Mouse (Mus musculus): ENCODE results near the gene Nelfb. TPM values are rescaled to one million over a fixed set of nuclear protein-coding genes. Genes with fewer than 3 reads are reported as not detected.

Gene Nelfb
- polyA plus RNA-seq, 1 experiment from 2014 or later, result 34.9 TPM

DNA sequence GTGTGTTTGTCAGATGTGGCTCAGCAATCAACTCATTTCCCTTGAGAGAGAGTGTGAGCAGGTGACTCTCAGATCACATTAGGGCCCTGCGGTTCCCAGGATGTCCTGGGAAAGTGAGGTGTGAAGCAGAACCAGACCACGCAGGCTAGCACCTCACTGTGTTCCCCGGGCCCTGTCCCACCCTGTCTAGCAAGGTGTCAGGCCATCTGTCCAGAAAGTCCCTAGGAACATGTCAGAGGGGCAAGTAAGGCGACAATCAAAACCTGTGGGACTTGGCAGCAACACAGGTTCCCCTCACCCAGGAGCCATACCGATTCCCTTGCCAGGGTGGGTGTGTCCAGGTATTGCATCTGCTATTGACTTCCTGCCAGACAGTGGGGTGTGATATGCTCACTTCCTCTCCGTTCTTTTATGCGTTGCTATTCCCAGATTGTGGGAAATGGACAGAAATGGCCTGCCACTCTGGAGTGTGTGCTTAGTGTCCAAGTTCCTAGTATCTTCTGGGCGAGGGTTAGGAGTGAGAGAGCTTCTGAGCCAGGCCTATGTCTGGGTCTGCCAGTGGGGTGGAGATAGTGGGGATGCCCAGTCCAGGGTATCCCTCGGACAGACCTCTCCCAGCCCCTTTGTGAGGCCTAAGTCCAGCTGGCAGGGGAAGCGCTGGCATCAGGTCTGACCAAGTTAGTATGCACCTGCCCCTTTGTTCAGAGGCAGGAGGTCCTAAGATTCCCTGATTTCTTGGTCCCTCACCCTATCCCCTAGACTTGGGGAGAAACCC lies 40.8 kb downstream of the Nelfb start:
- H3K27me3 ChIP-seq (ENCODE audit: control insufficient read depth, insufficient read depth, low read depth, low read length), result no peaks in the 10 kb centered on the region
- ATAC-seq (ENCODE audit: low read depth), result no peak
- H3K4me3 ChIP-seq (ENCODE audit: low read depth, low read length), result no peak overlapping the region
- no peak overlapping the region for H3K9ac ChIP-seq (ENCODE audit: low read depth, low read length)
- H3K27ac ChIP-seq (ENCODE audit: low read length), result no peak overlapping the region
- H3K4me1 ChIP-seq (ENCODE audit: control insufficient read depth, low read depth, low read length), result peaks cover 53% of the 10 kb centered on the region
- H3K36me3 ChIP-seq (ENCODE audit: control insufficient read depth, insufficient read depth), result no peaks in the 10 kb centered on the region
- 53% methylated on average over 10 of the region's 10 CpGs for WGBS (ENCODE audit: insufficient replicate concordance)
- no peak overlapping the region for H3K4me2 ChIP-seq (ENCODE audit: low read depth, low read length)
- no peaks in the 10 kb centered on the region for H3K9me3 ChIP-seq (replicated peaks; ENCODE audit: control insufficient read depth, low read length)

GRCm38 (mm10) chr2:25169778-25170177 lies 41.5 kb downstream of the Nelfb start:
- no peaks in the 10 kb centered on the region for H3K9me3 ChIP-seq (replicated peaks; ENCODE audit: control insufficient read depth, low read length)
- H3K4me1 ChIP-seq (ENCODE audit: control insufficient read depth, low read depth, low read length), result peaks cover 46% of the 10 kb centered on the region
- no peak overlapping the region for H3K4me3 ChIP-seq (ENCODE audit: low read depth, low read length)
- H3K9ac ChIP-seq (ENCODE audit: low read depth, low read length), result no peak overlapping the region
- WGBS (ENCODE audit: insufficient replicate concordance), result 49% methylated on average over 5 of the region's 5 CpGs
- ATAC-seq (ENCODE audit: low read depth), result no peak
- H3K27ac ChIP-seq (ENCODE audit: low read length), result no peak overlapping the region
- no peak overlapping the region for H3K4me2 ChIP-seq (ENCODE audit: low read depth, low read length)
- H3K27me3 ChIP-seq (ENCODE audit: control insufficient read depth, insufficient read depth, low read depth, low read length), result no peaks in the 10 kb centered on the region
- H3K36me3 ChIP-seq (ENCODE audit: control insufficient read depth, insufficient read depth), result no peaks in the 10 kb centered on the region

- peaks cover 38% of the 10 kb centered on the region for H3K4me1 ChIP-seq (ENCODE audit: control insufficient read depth, low read depth, low read length)
These were observed 42.7 kb downstream of the Nelfb start for GRCm38 (mm10) chr2:25168665-25168978.

GRCm38 (mm10) chr2:25167919-25168664 lies 43.2 kb downstream of the Nelfb start:
- 4% methylated on average over 37 of the region's 41 CpGs for WGBS (ENCODE audit: insufficient replicate concordance)
- ATAC-seq (ENCODE audit: low read depth), result peak; percentile 68
- no peaks in the 10 kb centered on the region for H3K9me3 ChIP-seq (replicated peaks; ENCODE audit: control insufficient read depth, low read length)
- H3K4me1 ChIP-seq (ENCODE audit: control insufficient read depth, low read depth, low read length), result peaks cover 33% of the 10 kb centered on the region
- H3K4me2 ChIP-seq (ENCODE audit: low read depth, low read length), result peak overlapping the region; percentile 80
- H3K27ac ChIP-seq (ENCODE audit: low read length), result peak overlapping the region; percentile 39; the same call in 1 of the 2 replicates
- H3K27me3 ChIP-seq (ENCODE audit: control insufficient read depth, insufficient read depth, low read depth, low read length), result no peaks in the 10 kb centered on the region
- no peaks in the 10 kb centered on the region for H3K36me3 ChIP-seq (ENCODE audit: control insufficient read depth, insufficient read depth)
- peak overlapping the region; percentile 64 for H3K9ac ChIP-seq (ENCODE audit: low read depth, low read length)
- peak overlapping the region; percentile 56 for H3K4me3 ChIP-seq (ENCODE audit: low read depth, low read length)

More at GRCm38 (mm10) chr2:25168665-25168978, 42.7 kb downstream of the Nelfb start:
- ATAC-seq (ENCODE audit: low read depth), result 0 out of 2 replicates have a peak, but pooled peaks have one; percentile 1
- Histone ChIP-seq H3K27ac (ENCODE audit: low read length) (peak overlapping the region; percentile 30; the same call in 1 of the 2 replicates), H3K9me3 (replicated peaks; ENCODE audit: control insufficient read depth, low read length) (no peaks in the 10 kb centered on the region), H3K36me3 (ENCODE audit: control insufficient read depth, insufficient read depth) (no peaks in the 10 kb centered on the region), H3K9ac (ENCODE audit: low read depth, low read length) (no peak overlapping the region; the same call in 1 of the 2 replicates), H3K4me3 (ENCODE audit: low read depth, low read length) (no peak overlapping the region), H3K4me2 (ENCODE audit: low read depth, low read length) (peak overlapping the region; percentile 80), H3K27me3 (ENCODE audit: control insufficient read depth, insufficient read depth, low read depth, low read length) (no peaks in the 10 kb centered on the region)
- WGBS (ENCODE audit: insufficient replicate concordance), result 20% methylated on average over 2 of the region's 2 CpGs

GRCm38 (mm10) chr2:25167481-25167880 lies 43.8 kb downstream of the Nelfb start:
- peak overlapping the region; percentile 39; the same call in 1 of the 2 replicates for H3K27ac ChIP-seq (ENCODE audit: low read length)
- H3K9me3 ChIP-seq (replicated peaks; ENCODE audit: control insufficient read depth, low read length), result no peaks in the 10 kb centered on the region
- 28% methylated on average over 4 of the region's 4 CpGs for WGBS (ENCODE audit: insufficient replicate concordance)
- H3K4me3 ChIP-seq (ENCODE audit: low read depth, low read length), result peak overlapping the region; percentile 56
- H3K4me1 ChIP-seq (ENCODE audit: control insufficient read depth, low read depth, low read length), result peaks cover 27% of the 10 kb centered on the region
- peak overlapping the region; percentile 80 for H3K4me2 ChIP-seq (ENCODE audit: low read depth, low read length)
- H3K27me3 ChIP-seq (ENCODE audit: control insufficient read depth, insufficient read depth, low read depth, low read length), result no peaks in the 10 kb centered on the region
- peak overlapping the region; percentile 64 for H3K9ac ChIP-seq (ENCODE audit: low read depth, low read length)
- no peak for ATAC-seq (ENCODE audit: low read depth)
- no peaks in the 10 kb centered on the region for H3K36me3 ChIP-seq (ENCODE audit: control insufficient read depth, insufficient read depth)

GRCm38 (mm10) chr2:25157655-25158054 lies 53.6 kb downstream of the Nelfb start:
- no peak overlapping the region for H3K4me3 ChIP-seq (ENCODE audit: low read depth, low read length)
- no peak for ATAC-seq (ENCODE audit: low read depth)
- H3K4me1 ChIP-seq (ENCODE audit: control insufficient read depth, low read depth, low read length), result no peaks in the 10 kb centered on the region; the same call in 1 of the 2 replicates
- WGBS (ENCODE audit: insufficient replicate concordance), result 34% methylated on average over 2 of the region's 2 CpGs
- no peaks in the 10 kb centered on the region for H3K36me3 ChIP-seq (ENCODE audit: control insufficient read depth, insufficient read depth)
- no peaks in the 10 kb centered on the region for H3K27me3 ChIP-seq (ENCODE audit: control insufficient read depth, insufficient read depth, low read depth, low read length)
- no peaks in the 10 kb centered on the region for H3K9me3 ChIP-seq (replicated peaks; ENCODE audit: control insufficient read depth, low read length)
- no peak overlapping the region for H3K4me2 ChIP-seq (ENCODE audit: low read depth, low read length)
- H3K27ac ChIP-seq (ENCODE audit: low read length), result no peak overlapping the region
- no peak overlapping the region for H3K9ac ChIP-seq (ENCODE audit: low read depth, low read length)

DNA sequence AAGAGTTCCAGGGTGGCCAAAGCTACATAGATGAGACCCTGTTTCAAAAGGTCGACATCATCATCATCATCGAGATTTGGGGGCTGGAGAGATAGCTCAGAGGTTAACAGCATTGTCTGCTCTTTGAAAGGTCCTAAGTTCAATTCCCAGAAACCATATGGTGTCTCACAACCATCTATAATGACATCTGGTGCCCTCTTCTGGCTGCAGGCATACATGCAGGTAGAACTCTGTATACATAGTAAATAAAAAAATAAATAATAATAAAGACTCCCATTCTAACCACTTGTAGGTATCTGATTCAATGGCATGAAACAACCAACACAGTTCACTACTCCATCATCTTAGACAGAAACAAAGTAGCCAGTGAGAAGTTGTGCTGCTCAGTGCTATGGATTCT lies 54.3 kb downstream of the Nelfb start:
- ATAC-seq (ENCODE audit: low read depth), result no peak
- H3K36me3 ChIP-seq (ENCODE audit: control insufficient read depth, insufficient read depth), result no peaks in the 10 kb centered on the region
- no peaks in the 10 kb centered on the region; the same call in 1 of the 2 replicates for H3K4me1 ChIP-seq (ENCODE audit: control insufficient read depth, low read depth, low read length)
- H3K9me3 ChIP-seq (replicated peaks; ENCODE audit: control insufficient read depth, low read length), result no peaks in the 10 kb centered on the region
- 20% methylated on average over 2 of the region's 2 CpGs for WGBS (ENCODE audit: insufficient replicate concordance)
- no peak overlapping the region for H3K4me3 ChIP-seq (ENCODE audit: low read depth, low read length)
- H3K27me3 ChIP-seq (ENCODE audit: control insufficient read depth, insufficient read depth, low read depth, low read length), result no peaks in the 10 kb centered on the region
- no peak overlapping the region for H3K4me2 ChIP-seq (ENCODE audit: low read depth, low read length)
- no peak overlapping the region for H3K9ac ChIP-seq (ENCODE audit: low read depth, low read length)
- H3K27ac ChIP-seq (ENCODE audit: low read length), result no peak overlapping the region

GRCm38 (mm10) chr2:25156177-25156576 lies 55.1 kb downstream of the Nelfb start:
- H3K27ac ChIP-seq (ENCODE audit: low read length), result no peak overlapping the region
- H3K27me3 ChIP-seq (ENCODE audit: control insufficient read depth, insufficient read depth, low read depth, low read length), result no peaks in the 10 kb centered on the region
- H3K4me3 ChIP-seq (ENCODE audit: low read depth, low read length), result no peak overlapping the region
- H3K4me1 ChIP-seq (ENCODE audit: control insufficient read depth, low read depth, low read length), result no peaks in the 10 kb centered on the region; the same call in 1 of the 2 replicates
- H3K9ac ChIP-seq (ENCODE audit: low read depth, low read length), result no peak overlapping the region
- no peaks in the 10 kb centered on the region for H3K36me3 ChIP-seq (ENCODE audit: control insufficient read depth, insufficient read depth)
- no peak overlapping the region for H3K4me2 ChIP-seq (ENCODE audit: low read depth, low read length)
- 69% methylated on average over 3 of the region's 3 CpGs for WGBS (ENCODE audit: insufficient replicate concordance)
- no peaks in the 10 kb centered on the region for H3K9me3 ChIP-seq (replicated peaks; ENCODE audit: control insufficient read depth, low read length)
- ATAC-seq (ENCODE audit: low read depth), result peak; percentile 83
